Mouse (Mus musculus) stomach, postnatal 0 days (tissue): Measurements from ENCODE around the gene Sdsl.

Experiments
- CTCF ChIP-seq: IDR thresholded peaks from 2 replicates; pipeline ENCODE4 v1.5.1; 2016; ENCODE audit warnings: antibody characterized with exemption, low read depth, mild to moderate bottlenecking, moderate library complexity
- EP300 ChIP-seq: optimal IDR thresholded peaks from 2 replicates; pipeline ENCODE3; 2016; ENCODE audit warnings: antibody characterized with exemption

GRCm38 (mm10) chr5:120457628-120458027 is 15.0 kb downstream of the Sdsl start:
- TF ChIP-seq CTCF (peak; percentile 79), EP300 (no peak)
